Mouse (Mus musculus) limb, embryonic 14.5 days (tissue): ENCODE measurements at regions not wholly inside any gene's neighbourhood (a gene's known extent, or its start where the extent isn't known, plus 50 kb on each side); places are given as distances from the start of the nearest gene placed in this dataset.

ENCODE experiments used
- ATAC-seq: fragments of 200-750 bp; cut with Nextera tagmentation; 2 replicates; pipeline ENCODE4 v1.8.0; 2017; ENCODE audit warnings: low read depth, moderate number of reproducible peaks, moderate TSS enrichment; ENCODE audit not compliant: low FRiP score
- DNase-seq: peaks from one replicate; pipeline ENCODE4 v3.0.0-alpha.2; 2015; ENCODE audit warnings: low spot score
- H3K27ac ChIP-seq: fragments of 300-500 bp; sonication (generic); replicated peaks from 2 replicates; pipeline ENCODE4 v1.5.1; 2014; ENCODE audit warnings: low read depth, mild to moderate bottlenecking, low read length, moderate library complexity, mixed read lengths
- H3K27me3 ChIP-seq: fragments of 300-500 bp; sonication (generic); 2 replicates; pipeline ENCODE4 v1.6.1; 2014; ENCODE audit warnings: low read length, mixed read lengths; ENCODE audit not compliant: control insufficient read depth, insufficient read depth
- H3K36me3 ChIP-seq: fragments of 300-500 bp; sonication (generic); 2 replicates; pipeline ENCODE4 v1.6.1; 2014; ENCODE audit warnings: mild to moderate bottlenecking, low read length, moderate library complexity, mixed read lengths; ENCODE audit not compliant: control insufficient read depth, insufficient read depth
- H3K4me1 ChIP-seq: fragments of 300-500 bp; sonication (generic); 2 replicates; pipeline ENCODE4 v1.6.1; 2014; ENCODE audit warnings: antibody characterized with exemption, low read length, mixed read lengths; ENCODE audit not compliant: control insufficient read depth, insufficient read depth
- H3K4me2 ChIP-seq: fragments of 300-500 bp; sonication (generic); replicated peaks from 2 replicates; pipeline ENCODE4 v1.6.1; 2014; ENCODE audit warnings: low read depth, mild to moderate bottlenecking, low read length, moderate library complexity; ENCODE audit not compliant: severe bottlenecking
- H3K4me3 ChIP-seq: fragments of 300-500 bp; sonication (generic); replicated peaks from 2 replicates; pipeline ENCODE4 v1.5.1; 2014; ENCODE audit warnings: low read length
- H3K9ac ChIP-seq: fragments of 300-500 bp; sonication (generic); 2 replicates; pipeline ENCODE4 v1.6.1; 2014; ENCODE audit warnings: mild to moderate bottlenecking, low read depth, low read length, moderate library complexity; ENCODE audit not compliant: severe bottlenecking
- H3K9me3 ChIP-seq: fragments of 300-500 bp; sonication (generic); 2 replicates; pipeline ENCODE4 v1.6.1; 2016; ENCODE audit warnings: low read length; ENCODE audit not compliant: control insufficient read depth
- POLR2A ChIP-seq: fragments of 200-500 bp; IDR thresholded peaks from 2 replicates; pipeline ENCODE4 v1.8.0; 2012; ENCODE audit warnings: inconsistent platforms, mild to moderate bottlenecking, moderate library complexity, borderline replicate concordance; ENCODE audit not compliant: insufficient read depth, insufficient read length; ENCODE audit errors: extremely low read depth
- WGBS: fragments of 180-500 bp; shearing (Covaris S2); extraction: QIAGEN DNeasy Blood & Tissue Kit; methylation state at CpG from one replicate; pipeline ENCODE4 v1.1.7; 2014; 5-methylcytosine and 5-hydroxymethylcytosine counted together

DNA sequence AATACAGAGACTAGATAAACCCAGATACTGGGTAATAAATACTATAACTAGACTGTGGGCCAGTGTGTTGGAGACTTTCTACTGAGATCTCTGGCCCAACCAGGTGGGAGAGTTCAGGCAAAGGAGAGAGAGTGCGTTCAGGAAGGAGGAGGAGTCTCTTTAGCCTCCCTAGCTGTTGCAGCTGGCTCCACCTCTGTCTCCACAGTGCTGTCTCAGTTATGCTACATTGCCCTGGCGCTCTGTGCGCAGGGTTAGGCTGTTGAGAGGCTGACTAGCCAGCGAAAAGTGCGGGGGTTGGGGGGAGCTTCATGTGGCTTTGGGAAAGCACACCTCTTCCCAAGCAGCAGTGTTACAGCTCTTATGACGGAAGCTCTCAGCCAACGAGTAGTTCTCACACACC lies 104.7 kb upstream of the Syndig1 start:
- DNase-seq (no peak), ATAC-seq (no peak)
- Histone ChIP-seq H3K27ac (no peak overlapping the region), H3K9me3 (no peaks in the 10 kb centered on the region), H3K27me3 (no peaks in the 10 kb centered on the region), H3K9ac (no peak overlapping the region), H3K4me1 (no peaks in the 10 kb centered on the region), H3K4me2 (no peak overlapping the region), H3K4me3 (no peak overlapping the region), H3K36me3 (no peaks in the 10 kb centered on the region)
- WGBS: 27% methylated on average over 7 of the region's 7 CpGs
- no peak for TF ChIP-seq POLR2A

DNA sequence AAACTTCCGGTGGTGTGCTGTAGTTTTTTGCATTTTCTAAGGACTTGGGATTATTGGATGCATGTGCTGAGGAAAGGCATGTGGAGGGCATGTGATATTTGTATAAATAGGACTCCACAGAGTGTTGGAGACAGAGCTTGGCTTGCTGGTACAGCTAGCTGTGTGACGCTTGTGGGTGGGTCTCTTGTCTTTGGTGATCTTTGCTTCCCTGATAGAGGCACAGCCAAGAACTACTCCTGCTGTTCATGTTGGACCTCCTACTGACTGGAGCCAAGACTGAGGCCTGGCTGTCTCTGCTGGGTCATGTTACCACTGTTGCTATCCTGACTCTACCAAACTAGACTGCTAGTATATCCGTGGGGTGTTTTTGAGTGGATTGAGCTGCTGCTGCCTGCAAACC lies 103.1 kb upstream of the Syndig1 start:
- Histone ChIP-seq H3K9me3 (no peaks in the 10 kb centered on the region), H3K36me3 (no peaks in the 10 kb centered on the region), H3K4me3 (no peak overlapping the region), H3K9ac (no peak overlapping the region), H3K4me2 (no peak overlapping the region), H3K4me1 (no peaks in the 10 kb centered on the region), H3K27me3 (no peaks in the 10 kb centered on the region), H3K27ac (no peak overlapping the region)
- 68% methylated on average over 3 of the region's 3 CpGs for WGBS
- ATAC-seq (no peak), DNase-seq (no peak)
- TF ChIP-seq POLR2A: no peak

DNA sequence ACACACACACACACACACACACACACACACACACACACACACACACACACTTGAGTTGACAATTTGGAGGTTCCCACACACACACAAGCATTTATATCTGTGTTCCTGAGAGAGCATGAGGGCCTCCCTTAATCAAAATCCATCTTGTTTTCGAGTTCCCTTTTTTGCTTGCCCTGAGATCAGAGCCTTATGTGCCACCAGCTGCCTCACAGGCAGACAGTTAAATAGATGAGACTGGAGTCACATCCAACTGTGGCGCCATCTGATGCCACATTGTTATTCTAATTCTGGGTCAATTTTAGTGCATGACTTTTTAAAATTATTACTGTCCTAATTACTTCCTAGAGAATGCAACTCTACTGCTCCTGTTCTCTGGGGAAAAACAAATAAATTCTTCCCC lies 91.2 kb upstream of the Syndig1 start:
- TF ChIP-seq POLR2A: no peak
- no peak overlapping the region for H3K4me2 ChIP-seq
- DNase-seq (no peak), ATAC-seq (no peak)
- H3K27ac ChIP-seq: no peak overlapping the region
- H3K9me3 ChIP-seq: no peaks in the 10 kb centered on the region
- no peaks in the 10 kb centered on the region for H3K27me3 ChIP-seq
- H3K36me3 ChIP-seq: no peaks in the 10 kb centered on the region
- H3K4me3 ChIP-seq: no peak overlapping the region
- H3K4me1 ChIP-seq: no peaks in the 10 kb centered on the region
- no peak overlapping the region for H3K9ac ChIP-seq
- 70% methylated on average over 2 of the region's 2 CpGs for WGBS

DNA sequence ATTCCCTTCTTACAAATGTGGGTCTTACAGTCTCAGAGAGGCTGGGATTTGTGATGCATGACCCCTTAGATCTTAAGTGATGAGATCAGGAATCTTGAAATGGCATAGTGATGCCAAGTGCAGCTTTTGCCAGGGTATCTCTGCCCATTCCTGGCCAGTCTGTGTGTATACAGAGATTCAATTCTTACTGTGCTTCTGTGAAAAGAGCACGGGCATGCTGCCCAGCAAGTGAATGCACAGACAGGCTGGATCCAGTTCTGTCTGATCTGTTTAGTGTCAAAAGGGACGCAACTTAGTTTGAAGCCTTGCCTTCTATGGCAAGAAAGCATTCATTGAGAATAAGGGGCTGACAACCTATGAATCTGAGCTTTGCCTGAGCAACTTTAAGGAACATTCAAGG lies 89.1 kb upstream of the Syndig1 start:
- H3K9me3 ChIP-seq: no peaks in the 10 kb centered on the region
- ATAC-seq: no peak
- no peaks in the 10 kb centered on the region for H3K4me1 ChIP-seq
- H3K9ac ChIP-seq: no peak overlapping the region
- H3K4me3 ChIP-seq: no peak overlapping the region
- H3K27ac ChIP-seq: no peak overlapping the region
- TF ChIP-seq POLR2A: no peak
- no peak overlapping the region for H3K4me2 ChIP-seq
- 85% methylated on average over 2 of the region's 2 CpGs for WGBS
- H3K27me3 ChIP-seq: no peaks in the 10 kb centered on the region
- no peaks in the 10 kb centered on the region for H3K36me3 ChIP-seq
- DNase-seq: no peak

DNA sequence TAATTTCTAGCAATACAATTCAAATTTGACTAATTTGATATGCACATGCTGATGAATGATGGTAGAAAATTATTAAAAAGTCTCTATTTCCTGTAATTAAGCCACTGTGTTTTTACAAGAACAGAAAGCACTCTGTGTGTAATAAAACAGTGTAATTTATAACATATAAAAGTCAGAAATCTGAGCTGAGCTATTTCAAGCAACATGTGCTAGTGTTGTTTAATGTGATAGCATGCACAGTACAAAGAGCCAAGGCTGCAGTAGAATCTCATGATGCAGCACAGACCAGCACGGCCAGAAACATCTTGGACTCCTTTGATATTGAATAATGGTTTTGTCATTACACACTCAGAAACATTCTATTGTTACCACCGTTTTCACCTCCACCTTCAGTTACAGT lies 86.3 kb upstream of the Syndig1 start:
- WGBS: 57% methylated on average over 2 of the region's 2 CpGs
- no peak for TF ChIP-seq POLR2A
- H3K27me3 ChIP-seq: no peaks in the 10 kb centered on the region

DNA sequence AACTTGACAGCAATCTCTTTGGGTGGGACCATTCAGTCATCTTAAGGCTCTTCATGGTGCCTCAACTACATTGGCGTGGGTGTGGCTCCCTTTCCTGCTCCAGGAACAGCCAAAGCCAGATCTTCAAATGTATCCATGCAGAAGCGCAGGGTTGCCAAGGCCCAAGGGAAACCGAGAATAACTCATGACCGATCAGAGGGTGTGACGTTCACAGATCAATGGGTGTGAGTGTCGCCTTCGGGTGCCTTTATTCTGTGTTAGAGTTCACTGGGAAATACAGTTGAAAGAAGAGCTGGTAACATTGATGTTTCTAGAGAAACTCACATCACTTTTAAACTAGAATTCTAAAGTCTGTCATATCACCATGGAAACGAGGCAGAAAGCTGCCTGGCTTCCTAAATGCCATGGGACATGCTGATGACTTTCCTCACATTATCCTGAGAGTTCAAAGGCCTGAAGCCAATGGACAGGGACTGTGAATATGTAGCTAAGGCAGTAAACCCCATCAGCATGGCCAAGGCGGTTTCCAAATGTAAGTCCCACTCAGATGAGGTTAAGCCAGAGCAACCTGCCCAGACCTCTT lies 80.7 kb upstream of the Syndig1 start:
- TF ChIP-seq POLR2A: no peak
- H3K27me3 ChIP-seq: no peaks in the 10 kb centered on the region
- ATAC-seq (no peak), DNase-seq (no peak)
- no peaks in the 10 kb centered on the region for H3K4me1 ChIP-seq
- no peak overlapping the region for H3K4me2 ChIP-seq
- no peaks in the 10 kb centered on the region for H3K9me3 ChIP-seq
- no peak overlapping the region for H3K9ac ChIP-seq
- H3K36me3 ChIP-seq: no peaks in the 10 kb centered on the region
- H3K27ac ChIP-seq: no peak overlapping the region
- 88% methylated on average over 9 of the region's 9 CpGs for WGBS
- H3K4me3 ChIP-seq: no peak overlapping the region

More for the DNA sequence above, 86.3 kb upstream of the Syndig1 start:
- Histone ChIP-seq H3K4me1 (no peaks in the 10 kb centered on the region), H3K9ac (no peak overlapping the region), H3K36me3 (no peaks in the 10 kb centered on the region), H3K4me3 (no peak overlapping the region), H3K9me3 (no peaks in the 10 kb centered on the region), H3K4me2 (no peak overlapping the region), H3K27ac (no peak overlapping the region)
- DNase-seq (no peak), ATAC-seq (no peak)
